Mouse (Mus musculus) midbrain, embryonic 12.5 days (tissue): ENCODE results near the gene Dlx2. TPM values are rescaled to one million over a fixed set of nuclear protein-coding genes. Genes with fewer than 3 reads are reported as not detected.

Source experiments
- ATAC-seq: fragments of 200-750 bp; cut with Nextera tagmentation; 2 replicates; pipeline ENCODE4 v1.8.0; 2017; ENCODE audit warnings: low read depth, moderate TSS enrichment, moderate library complexity; ENCODE audit not compliant: low FRiP score
- H3K27ac ChIP-seq: fragments of 300-500 bp; sonication (generic); replicated peaks from 2 replicates; pipeline ENCODE4 v1.5.1; 2016; ENCODE audit warnings: mild to moderate bottlenecking
- H3K27me3 ChIP-seq: fragments of 300-500 bp; sonication (generic); 2 replicates; pipeline ENCODE4 v1.6.1; 2016; ENCODE audit warnings: mild to moderate bottlenecking
- H3K36me3 ChIP-seq: fragments of 300-500 bp; sonication (generic); 2 replicates; pipeline ENCODE4 v1.6.1; 2016
- H3K4me1 ChIP-seq: fragments of 300-500 bp; sonication (generic); 2 replicates; pipeline ENCODE4 v1.6.1; 2016
- H3K4me2 ChIP-seq: fragments of 300-500 bp; sonication (generic); replicated peaks from 2 replicates; pipeline ENCODE4 v1.6.1; 2016; ENCODE audit warnings: mild to moderate bottlenecking, moderate library complexity
- H3K4me3 ChIP-seq: fragments of 300-500 bp; sonication (generic); 2 replicates; pipeline ENCODE4 v1.5.1; 2016; ENCODE audit warnings: mild to moderate bottlenecking
- H3K9ac ChIP-seq: fragments of 300-500 bp; sonication (generic); replicated peaks from 2 replicates; pipeline ENCODE4 v1.6.1; 2016; ENCODE audit warnings: mild to moderate bottlenecking, moderate library complexity
- H3K9me3 ChIP-seq: fragments of 300-500 bp; sonication (generic); 2 replicates; pipeline ENCODE4 v1.6.1; 2016; ENCODE audit warnings: mild to moderate bottlenecking
- whole genome bisulfite sequencing: fragments of 180-500 bp; shearing (Covaris S2); methylation state at CpG from one replicate; pipeline ENCODE4 v1.1.7; 2016; 5-methylcytosine and 5-hydroxymethylcytosine counted together
- polyA plus RNA-seq: library from polyadenylated mRNA; unstranded; fragments of >200 nt; fragmentation: Nextera tagmentation; extraction: Ambion mirVana; gene quantifications from 2 replicates; pipeline ENCODE4 v1.2.1, GENCODE M21; 2016

The Dlx2 gene
- 15.8 and 21.5 TPM in 2 replicates for polyA plus RNA-seq

DNA sequence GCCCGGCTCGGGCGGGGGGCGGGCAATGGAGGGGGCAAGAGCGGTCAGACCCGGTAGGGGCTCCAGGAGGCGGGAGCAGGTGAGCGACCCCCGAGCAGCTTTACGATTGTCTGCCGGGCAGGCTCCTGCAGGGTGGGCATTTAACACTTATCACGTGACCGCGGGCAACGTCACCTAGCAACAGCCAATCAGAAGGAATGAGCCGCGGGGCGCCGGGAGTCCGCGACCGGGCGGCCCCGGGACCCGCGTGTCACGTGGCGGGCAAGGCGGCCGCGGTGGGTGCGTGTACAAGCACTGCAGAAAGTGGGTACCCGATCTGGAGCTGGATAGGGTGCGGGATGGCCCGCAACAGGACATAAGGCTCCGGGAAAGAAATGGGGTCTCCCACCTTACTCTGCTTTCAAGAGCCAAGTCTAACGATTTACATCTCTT is at the start of gene Dlx2:
Gene Dlx2, minus strand, starts transcription at position 115 of the 432 bp plus-strand sequence.
- Histone ChIP-seq H3K9me3 (no peaks in the 10 kb centered on the region), H3K27me3 (peaks cover 91% of the 10 kb centered on the region), H3K36me3 (no peaks in the 10 kb centered on the region), H3K9ac (peak within 1 kb of the TSS; percentile 50), H3K27ac (peak within 1 kb of the TSS; percentile 63), H3K4me3 (peak within 1 kb of the TSS; percentile 56), H3K4me1 (peaks cover 38% of the 10 kb centered on the region), H3K4me2 (peak within 1 kb of the TSS; percentile 98)
- peak; percentile 84 for ATAC-seq
- WGBS = under 1% methylated on average over 37 of the region's 37 CpGs

DNA sequence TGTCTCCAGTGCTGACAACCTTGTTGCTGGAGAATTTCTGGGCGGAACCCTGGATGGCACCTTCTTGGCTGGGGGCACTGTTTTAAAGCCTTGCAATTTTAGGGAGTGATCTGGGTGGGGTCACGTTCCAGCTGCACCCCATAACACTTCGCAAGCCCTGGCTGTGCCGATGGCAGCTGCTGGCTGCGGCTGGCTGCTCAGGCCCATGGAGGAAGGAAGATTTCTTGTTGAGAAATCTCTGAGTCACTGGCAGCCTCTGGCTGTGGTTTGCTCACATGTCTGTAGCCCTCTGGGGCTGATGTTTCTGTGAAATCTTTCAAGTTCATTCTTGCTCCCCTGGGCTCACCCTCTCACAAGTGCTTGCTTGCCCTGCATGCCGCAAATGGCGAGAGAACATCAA is 47.9 kb upstream of the Dlx2 start:
- H3K27me3 ChIP-seq = peaks cover 13% of the 10 kb centered on the region; the same call in 1 of the 2 replicates
- H3K4me3 ChIP-seq = no peak overlapping the region
- no peak overlapping the region for H3K4me2 ChIP-seq
- ATAC-seq = no peak
- no peak overlapping the region for H3K27ac ChIP-seq
- H3K9me3 ChIP-seq = no peaks in the 10 kb centered on the region
- WGBS = 75% methylated on average over 7 of the region's 7 CpGs
- H3K9ac ChIP-seq = no peak overlapping the region
- H3K4me1 ChIP-seq = peaks cover 8% of the 10 kb centered on the region; the same call in 1 of the 2 replicates
- H3K36me3 ChIP-seq = no peaks in the 10 kb centered on the region

DNA sequence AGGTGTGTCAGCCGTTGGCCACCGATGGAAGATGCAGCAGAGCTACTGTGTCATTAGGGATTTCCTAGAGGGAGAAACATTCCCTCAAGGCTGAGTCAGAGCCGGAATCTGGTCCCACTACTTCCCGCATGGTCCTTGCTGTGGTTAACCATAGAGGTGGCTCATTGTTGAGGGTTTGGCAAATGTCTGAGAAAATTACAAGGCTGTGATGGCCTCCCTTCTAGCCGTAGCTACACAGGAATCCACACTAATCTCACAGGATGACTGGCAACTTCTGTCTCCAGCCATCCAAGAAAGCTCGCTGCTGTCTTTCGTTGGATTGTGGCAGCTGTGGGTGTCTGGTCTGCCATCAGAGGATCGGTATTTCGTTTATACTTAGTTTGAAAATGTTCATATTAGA is 42.6 kb upstream of the Dlx2 start:
- Histone ChIP-seq H3K27me3 (0 out of 2 replicates have a peak, but pooled peaks cover 4% of the 10 kb centered on the region), H3K9ac (no peak overlapping the region), H3K4me1 (no peaks in the 10 kb centered on the region), H3K36me3 (no peaks in the 10 kb centered on the region), H3K9me3 (no peaks in the 10 kb centered on the region), H3K4me2 (no peak overlapping the region), H3K27ac (no peak overlapping the region), H3K4me3 (no peak overlapping the region)
- ATAC-seq = no peak
- 93% methylated on average over 9 of the region's 9 CpGs for WGBS

DNA sequence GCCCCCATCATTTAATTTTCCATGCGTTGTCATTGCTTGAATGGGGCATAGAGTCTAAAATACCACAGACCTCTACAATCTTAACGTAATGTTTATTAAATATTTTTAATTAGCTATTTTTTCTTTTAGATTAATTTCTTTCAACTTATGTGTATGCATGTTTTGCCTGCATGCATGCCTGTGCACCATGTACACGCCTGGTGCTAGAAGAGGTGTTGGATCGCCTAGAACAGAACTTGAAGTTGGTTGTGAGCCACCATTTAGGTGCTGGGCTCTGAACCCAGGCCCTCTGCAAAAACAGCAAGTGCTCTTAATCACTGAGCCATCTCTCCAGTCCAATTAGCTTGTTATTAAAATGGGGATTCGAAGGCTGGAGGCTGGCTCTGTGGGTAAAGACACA is 34.9 kb upstream of the Dlx2 start:
- WGBS = 62% methylated on average over 5 of the region's 5 CpGs
- no peak overlapping the region for H3K27ac ChIP-seq
- peak overlapping the region; percentile 74 for H3K4me2 ChIP-seq
- ATAC-seq = no peak
- no peaks in the 10 kb centered on the region for H3K36me3 ChIP-seq
- 0 out of 2 replicates have a peak, but pooled peaks cover 4% of the 10 kb centered on the region for H3K9me3 ChIP-seq
- H3K9ac ChIP-seq = no peak overlapping the region
- H3K27me3 ChIP-seq = peaks cover 11% of the 10 kb centered on the region; the same call in 1 of the 2 replicates
- H3K4me1 ChIP-seq = no peaks in the 10 kb centered on the region
- peak overlapping the region; percentile 52 for H3K4me3 ChIP-seq

DNA sequence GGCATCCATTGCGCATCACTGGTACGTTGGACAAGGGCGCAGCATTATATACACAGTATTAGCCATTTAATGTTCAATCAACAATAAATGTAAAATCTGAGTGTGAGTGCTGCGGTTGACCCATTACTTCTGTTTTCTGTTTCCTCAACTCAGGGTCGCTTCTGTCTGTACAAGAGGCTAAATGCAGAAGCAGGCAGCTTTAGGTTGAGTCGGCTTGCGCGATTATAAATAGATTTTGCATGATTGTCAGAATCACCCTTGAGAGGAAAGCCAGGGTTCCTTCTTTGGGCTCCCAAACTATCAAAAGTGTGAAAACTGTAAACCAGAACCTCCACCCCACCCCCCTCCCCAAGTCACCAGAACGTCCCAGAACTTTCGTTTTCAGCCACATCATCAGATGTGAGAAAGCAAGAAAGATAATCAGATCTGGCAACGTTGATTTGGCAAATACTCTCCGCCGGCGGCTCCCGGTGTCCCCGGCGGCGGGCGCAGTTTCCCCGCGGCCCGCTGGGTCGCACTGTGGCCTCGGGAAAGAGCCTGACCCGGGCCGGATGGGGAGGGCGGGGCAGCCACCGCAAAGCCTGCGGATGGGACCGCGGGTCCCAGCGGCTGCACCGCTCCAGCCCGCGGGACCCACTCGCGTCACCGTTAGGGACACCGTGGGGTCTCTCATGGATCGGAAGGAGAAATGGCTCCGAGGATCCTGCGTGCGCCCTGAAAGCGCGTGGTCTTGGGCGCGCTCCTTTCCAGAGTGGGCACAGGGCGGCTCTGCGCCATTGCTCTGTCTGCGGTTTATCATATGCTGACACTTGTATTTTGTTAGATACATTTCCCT is 34.3 kb upstream of the Dlx2 start:
- H3K4me1 ChIP-seq = no peaks in the 10 kb centered on the region
- H3K36me3 ChIP-seq = no peaks in the 10 kb centered on the region
- ATAC-seq = peak; percentile 75
- H3K9ac ChIP-seq = peak overlapping the region; percentile 50
- no peak overlapping the region for H3K27ac ChIP-seq
- 11% methylated on average over 50 of the region's 50 CpGs for WGBS
- H3K9me3 ChIP-seq = 0 out of 2 replicates have a peak, but pooled peaks cover 4% of the 10 kb centered on the region
- H3K27me3 ChIP-seq = peaks cover 11% of the 10 kb centered on the region; the same call in 1 of the 2 replicates
- H3K4me3 ChIP-seq = peak overlapping the region; percentile 52
- peak overlapping the region; percentile 74 for H3K4me2 ChIP-seq

DNA sequence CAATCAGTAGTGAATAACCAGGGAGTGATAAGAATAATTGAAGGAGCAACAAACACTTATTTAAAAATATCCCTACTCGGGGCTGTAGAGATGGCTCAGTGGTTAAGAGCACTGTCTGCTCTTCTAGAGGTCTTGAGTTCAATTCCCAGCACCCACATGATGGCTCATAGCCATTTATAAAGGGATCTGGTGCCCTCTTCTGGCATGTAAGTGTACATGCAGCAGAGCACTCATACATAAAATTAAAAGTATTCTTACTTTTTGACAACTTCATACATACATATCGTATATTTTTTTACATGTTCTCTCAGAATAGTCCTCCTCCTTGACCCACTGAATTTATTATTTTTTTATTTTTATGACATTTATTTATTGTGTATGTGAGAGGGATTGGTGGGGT is 30.5 kb upstream of the Dlx2 start:
- Histone ChIP-seq H3K4me2 (no peak overlapping the region), H3K4me3 (no peak overlapping the region), H3K4me1 (no peaks in the 10 kb centered on the region), H3K36me3 (no peaks in the 10 kb centered on the region), H3K9me3 (0 out of 2 replicates have a peak, but pooled peaks cover 4% of the 10 kb centered on the region), H3K27me3 (peaks cover 7% of the 10 kb centered on the region; the same call in 1 of the 2 replicates), H3K9ac (no peak overlapping the region), H3K27ac (no peak overlapping the region)
- no peak for ATAC-seq
- 97% methylated on average over 2 of the region's 2 CpGs for WGBS

DNA sequence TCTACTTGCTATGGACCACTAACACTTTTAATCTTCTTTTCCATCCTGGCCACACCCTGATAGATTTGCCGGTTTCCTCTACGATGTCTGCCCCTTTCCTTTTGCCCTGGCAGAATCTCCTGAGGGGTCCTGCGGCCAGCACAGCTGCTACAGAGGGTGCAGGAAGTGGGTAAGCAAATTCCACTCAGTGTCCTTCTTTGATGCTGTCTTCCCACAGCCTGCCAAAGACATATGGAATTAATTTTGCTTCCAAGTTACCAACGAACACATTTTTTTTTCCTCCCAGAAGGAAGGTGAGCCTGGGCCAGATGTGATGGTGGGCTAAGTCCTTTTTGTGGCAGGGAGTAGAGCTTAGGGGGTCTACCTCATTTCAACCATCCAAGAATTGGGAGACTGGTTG is 27.2 kb upstream of the Dlx2 start:
- Histone ChIP-seq H3K9ac (no peak overlapping the region), H3K27ac (no peak overlapping the region), H3K36me3 (no peaks in the 10 kb centered on the region), H3K9me3 (0 out of 2 replicates have a peak, but pooled peaks cover 4% of the 10 kb centered on the region), H3K4me1 (no peaks in the 10 kb centered on the region), H3K4me3 (no peak overlapping the region), H3K4me2 (no peak overlapping the region), H3K27me3 (no peaks in the 10 kb centered on the region)
- no peak for ATAC-seq
- 75% methylated on average over 4 of the region's 4 CpGs for WGBS

DNA sequence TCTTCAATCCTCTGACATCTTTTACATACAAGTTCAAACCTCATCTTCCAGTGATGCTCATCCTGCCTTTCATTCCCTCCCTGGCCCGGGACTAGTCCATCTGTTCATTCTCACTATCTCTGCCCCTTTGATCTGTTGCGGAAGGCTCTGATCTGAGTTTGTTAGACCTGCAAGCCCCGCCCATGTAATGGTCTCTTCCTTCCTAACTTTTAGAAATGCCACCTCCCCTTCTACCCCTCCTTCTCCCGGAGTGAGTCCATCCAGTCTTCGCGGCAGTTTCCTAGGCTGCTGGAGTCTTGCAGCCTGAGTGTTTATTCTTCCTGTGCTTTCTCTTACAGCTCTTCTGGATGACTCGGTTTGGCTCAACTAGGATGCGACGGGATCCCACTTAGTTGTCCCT is 19.9 kb upstream of the Dlx2 start:
- ATAC-seq = no peak
- H3K27ac ChIP-seq = no peak overlapping the region
- no peaks in the 10 kb centered on the region for H3K27me3 ChIP-seq
- H3K9ac ChIP-seq = no peak overlapping the region
- no peak overlapping the region for H3K4me2 ChIP-seq
- H3K4me3 ChIP-seq = no peak overlapping the region
- no peaks in the 10 kb centered on the region for H3K9me3 ChIP-seq
- 85% methylated on average over 9 of the region's 9 CpGs for WGBS
- no peaks in the 10 kb centered on the region for H3K36me3 ChIP-seq
- H3K4me1 ChIP-seq = no peaks in the 10 kb centered on the region

DNA sequence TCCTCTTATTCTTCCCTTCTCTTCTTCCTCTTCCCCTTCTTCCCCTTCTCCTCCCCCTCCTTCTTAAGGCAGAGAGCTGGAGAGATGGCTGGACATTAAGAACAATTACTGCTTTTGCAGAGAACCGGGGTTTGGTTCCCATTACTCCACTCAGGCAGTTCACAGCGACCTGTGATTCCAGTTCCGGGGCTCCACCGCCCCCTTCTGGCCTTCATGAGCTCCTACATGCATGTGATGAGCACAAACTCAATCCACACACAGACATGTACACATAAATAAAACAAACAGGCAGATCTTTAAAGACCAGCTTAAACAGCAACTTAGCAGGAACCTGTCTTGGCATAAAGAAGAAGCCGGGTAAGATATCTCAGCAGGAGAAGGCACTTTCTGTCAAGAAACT is 9.5 kb upstream of the Dlx2 start:
- Histone ChIP-seq H3K4me2 (no peak overlapping the region), H3K4me1 (peaks cover 11% of the 10 kb centered on the region), H3K27ac (no peak overlapping the region), H3K9me3 (no peaks in the 10 kb centered on the region), H3K27me3 (peaks cover 35% of the 10 kb centered on the region), H3K36me3 (no peaks in the 10 kb centered on the region), H3K9ac (no peak overlapping the region), H3K4me3 (no peak overlapping the region)
- ATAC-seq = no peak
- WGBS = 60% methylated on average over 5 of the region's 5 CpGs

DNA sequence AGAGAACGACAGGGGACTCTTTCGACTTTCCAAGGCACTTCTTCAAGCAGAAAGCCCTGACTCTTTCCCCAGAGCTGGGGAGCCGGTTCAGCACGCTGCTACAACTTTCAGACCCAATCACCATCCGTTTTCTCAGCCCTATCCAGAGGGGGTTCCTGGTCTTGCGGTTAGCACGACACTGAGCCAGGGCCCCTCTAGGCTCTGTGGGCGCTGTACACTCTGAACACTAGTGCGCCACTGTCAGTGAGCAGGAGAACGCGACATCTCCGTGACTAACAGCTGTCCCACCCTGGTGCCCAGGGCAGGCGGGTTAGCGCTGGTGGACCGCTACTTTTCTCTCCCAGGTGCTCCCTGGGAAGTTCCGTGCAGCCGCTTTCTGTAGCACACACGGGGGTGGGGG is 5.2 kb upstream of the Dlx2 start:
- H3K4me1 ChIP-seq = peaks cover 15% of the 10 kb centered on the region
- H3K4me3 ChIP-seq = peak overlapping the region; percentile 2; the same call in 1 of the 2 replicates
- no peak overlapping the region for H3K9ac ChIP-seq
- ATAC-seq = no peak
- H3K4me2 ChIP-seq = 0 out of 2 replicates have a peak overlapping the region, but pooled peaks have one; percentile 12
- H3K36me3 ChIP-seq = no peaks in the 10 kb centered on the region
- H3K27me3 ChIP-seq = peaks cover 74% of the 10 kb centered on the region
- H3K9me3 ChIP-seq = no peaks in the 10 kb centered on the region
- H3K27ac ChIP-seq = no peak overlapping the region
- 1% methylated on average over 18 of the region's 18 CpGs for WGBS

DNA sequence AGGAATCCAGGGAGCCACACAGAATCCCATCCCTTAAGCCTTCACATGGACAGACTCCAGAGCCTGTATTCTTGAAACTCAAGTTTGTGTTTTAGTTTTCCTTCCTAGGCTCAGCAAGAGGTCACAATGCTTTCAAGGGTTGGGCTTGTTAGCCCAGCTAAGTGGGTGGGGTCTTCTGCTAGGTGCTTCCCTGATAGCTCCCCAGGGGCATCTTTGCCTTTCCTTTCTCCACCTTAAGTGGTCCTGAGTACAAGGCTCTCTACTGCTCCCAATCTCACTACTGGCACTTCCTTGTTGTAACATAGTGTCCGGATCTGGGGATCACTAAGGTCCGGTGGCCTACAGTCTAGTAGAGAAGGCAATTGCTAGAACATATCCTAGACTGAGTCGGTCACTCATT is 3.8 kb upstream of the Dlx2 start:
- H3K27ac ChIP-seq = no peak overlapping the region
- H3K36me3 ChIP-seq = no peaks in the 10 kb centered on the region
- ATAC-seq = no peak
- H3K4me1 ChIP-seq = peaks cover 28% of the 10 kb centered on the region
- no peak overlapping the region for H3K9ac ChIP-seq
- WGBS = 30% methylated on average over 3 of the region's 3 CpGs
- H3K27me3 ChIP-seq = peaks cover 88% of the 10 kb centered on the region
- no peak overlapping the region for H3K4me3 ChIP-seq
- H3K4me2 ChIP-seq = no peak overlapping the region
- no peaks in the 10 kb centered on the region for H3K9me3 ChIP-seq

DNA sequence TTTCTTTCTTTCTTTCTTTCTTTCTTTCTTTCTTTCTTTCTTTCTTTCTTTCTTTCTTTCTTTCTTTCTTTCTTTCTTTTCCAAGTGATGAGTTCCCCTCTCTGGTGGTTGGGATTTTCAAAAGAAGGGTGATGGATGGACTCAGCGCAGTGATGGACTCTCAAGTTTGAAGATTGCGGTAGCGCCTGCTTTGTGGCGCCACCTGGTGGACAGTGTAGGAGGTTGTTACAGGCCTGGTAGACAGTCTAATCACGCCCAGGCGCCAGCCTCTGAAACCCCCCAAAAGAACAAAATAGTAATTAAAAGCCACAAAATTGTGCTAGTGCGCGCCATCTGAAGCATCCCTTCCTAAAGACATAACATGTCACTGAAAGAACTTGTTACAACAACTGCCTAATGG is 1.3 kb upstream of the Dlx2 start:
- Histone ChIP-seq H3K27ac (no peak overlapping the region), H3K36me3 (no peaks in the 10 kb centered on the region), H3K9ac (no peak overlapping the region), H3K4me2 (no peak overlapping the region), H3K27me3 (peaks cover 91% of the 10 kb centered on the region), H3K4me3 (no peak overlapping the region), H3K9me3 (no peaks in the 10 kb centered on the region), H3K4me1 (peaks cover 40% of the 10 kb centered on the region)
- 1% methylated on average over 8 of the region's 8 CpGs for WGBS
- no peak for ATAC-seq
